Mouse (Mus musculus): ENCODE results near the gene Ckap2. TPM values are rescaled to one million over a fixed set of nuclear protein-coding genes. Genes with fewer than 3 reads are reported as not detected.

Ckap2 gene
- polyA plus RNA-seq, 1 experiment = 2.6 TPM

DNA sequence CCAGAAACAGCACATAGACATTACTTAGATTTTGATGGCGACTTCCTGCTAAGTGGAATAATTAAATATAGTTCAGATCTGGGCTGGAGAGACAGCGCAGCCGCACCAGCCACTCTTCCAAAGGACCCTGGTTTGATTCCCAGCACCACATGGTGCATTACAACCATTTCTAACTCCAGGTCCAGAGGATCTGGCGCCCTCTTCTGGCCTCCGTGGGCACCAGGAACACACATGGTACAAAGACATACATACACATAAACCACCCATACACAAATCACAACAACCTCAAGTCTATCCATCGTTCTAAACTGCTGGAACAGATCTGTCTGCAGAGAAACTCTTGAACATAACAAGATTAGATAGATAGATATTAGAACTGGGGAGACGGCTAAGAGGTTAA, 9.7 kb downstream of the Ckap2 start:
- 98% methylated on average over 7 of the region's 7 CpGs for WGBS
- Histone ChIP-seq H3K4me1 (ENCODE audit: control insufficient read depth, insufficient read depth, insufficient read length) (no peaks in the 10 kb centered on the region), H3K36me3 (ENCODE audit: control insufficient read depth, insufficient read depth, low read length) (no peaks in the 10 kb centered on the region), H3K4me3 (ENCODE audit: extremely low read depth, insufficient read depth, insufficient read length) (no peak overlapping the region), H3K27me3 (ENCODE audit: control insufficient read depth, insufficient read depth, low read length) (no peaks in the 10 kb centered on the region), H3K27ac (ENCODE audit: insufficient read depth, low read length) (no peak overlapping the region)
- DNase-seq (ENCODE audit: low read depth in 1 of 2, low spot score in 2 of 2) = no peak
- TF ChIP-seq POLR2A (IDR thresholded peaks at IDR 0.05; ENCODE audit: low read depth, low read length) (no peak), CTCF (IDR thresholded peaks at IDR 0.05; ENCODE audit: extremely low read depth, insufficient read depth, insufficient read length, insufficient replicate concordance) (no peak)

DNA sequence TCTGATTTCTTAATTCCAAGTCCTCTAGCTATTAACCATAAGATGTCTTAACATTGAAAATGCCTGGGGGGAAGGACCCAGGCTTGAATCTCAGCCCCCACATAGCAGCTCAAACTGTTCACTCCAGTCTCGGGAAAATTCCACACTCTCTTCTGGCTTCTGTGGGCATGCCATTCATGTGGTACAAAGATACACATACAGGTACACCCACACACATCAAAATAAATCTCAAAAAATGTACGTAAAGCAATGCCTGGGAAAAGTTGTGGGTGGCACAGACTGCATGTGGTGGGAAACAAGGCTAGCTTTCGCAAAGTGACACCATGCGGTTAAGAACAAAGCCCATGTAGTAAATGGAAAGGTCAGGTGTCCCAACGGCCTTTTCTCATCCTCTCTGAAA, 16.5 kb downstream of the Ckap2 start:
- Histone ChIP-seq H3K36me3 (ENCODE audit: control insufficient read depth, insufficient read depth, low read length) (no peaks in the 10 kb centered on the region), H3K4me1 (ENCODE audit: control insufficient read depth, insufficient read depth, insufficient read length) (0 out of 2 replicates have a peak, but pooled peaks cover 4% of the 10 kb centered on the region), H3K27me3 (ENCODE audit: control insufficient read depth, insufficient read depth, low read length) (no peaks in the 10 kb centered on the region), H3K4me3 (ENCODE audit: extremely low read depth, insufficient read depth, insufficient read length) (no peak overlapping the region), H3K27ac (ENCODE audit: insufficient read depth, low read length) (no peak overlapping the region)
- TF ChIP-seq POLR2A (IDR thresholded peaks at IDR 0.05; ENCODE audit: low read depth, low read length) (no peak), CTCF (IDR thresholded peaks at IDR 0.05; ENCODE audit: extremely low read depth, insufficient read depth, insufficient read length, insufficient replicate concordance) (no peak)
- WGBS = 92% methylated on average over 5 of the region's 5 CpGs
- DNase-seq (ENCODE audit: low read depth in 1 of 2, low spot score in 2 of 2) = no peak

DNA sequence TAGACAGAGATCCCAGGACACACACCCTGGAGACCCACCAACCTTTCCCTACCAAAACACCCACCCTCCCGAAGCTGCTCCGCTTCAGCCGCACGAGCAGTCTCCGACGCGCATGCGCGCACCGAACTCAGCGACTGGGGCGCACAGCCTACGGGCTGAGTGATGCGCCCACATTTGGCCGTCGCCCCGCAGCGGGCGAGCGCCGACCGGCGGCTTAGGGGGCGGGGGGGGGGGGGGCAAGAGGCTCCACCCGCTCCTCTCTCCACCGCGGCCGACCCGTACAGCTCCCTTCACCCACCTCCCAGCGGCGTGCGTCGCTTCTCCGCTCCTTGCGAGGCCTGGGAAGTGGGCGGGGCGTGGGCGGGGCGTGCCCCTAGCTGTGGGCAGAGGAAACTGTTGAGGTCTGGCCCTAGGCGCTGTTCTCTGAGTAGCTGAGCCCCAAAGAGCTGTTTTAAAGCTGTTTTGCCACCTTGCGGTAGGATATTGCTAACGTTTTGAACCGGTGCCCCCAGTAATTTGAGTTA, 19.5 kb downstream of the Ckap2 start, which contains the start of gene Nek3:
Nek3 (minus strand) TSS at position 356 of the 524 bp plus-strand sequence.
- Histone ChIP-seq H3K4me1 (ENCODE audit: control insufficient read depth, insufficient read depth, insufficient read length) (0 out of 2 replicates have a peak, but pooled peaks cover 4% of the 10 kb centered on the region), H3K36me3 (ENCODE audit: control insufficient read depth, insufficient read depth, low read length) (no peaks in the 10 kb centered on the region), H3K4me3 (ENCODE audit: extremely low read depth, insufficient read depth, insufficient read length) (peak within 1 kb of the TSS; percentile 64), H3K27ac (ENCODE audit: insufficient read depth, low read length) (peak within 1 kb of the TSS; percentile 43; the same call in 1 of the 2 replicates), H3K27me3 (ENCODE audit: control insufficient read depth, insufficient read depth, low read length) (no peaks in the 10 kb centered on the region)
- WGBS = under 1% methylated on average over 43 of the region's 43 CpGs
- DNase-seq (ENCODE audit: low read depth in 1 of 2, low spot score in 2 of 2) = peak; percentile 75 to 90
- peak; percentile 28; the same call in 1 of the 2 replicates for TF ChIP-seq CTCF (IDR thresholded peaks at IDR 0.05; ENCODE audit: extremely low read depth, insufficient read depth, insufficient read length, insufficient replicate concordance)
- TF ChIP-seq POLR2A (IDR thresholded peaks at IDR 0.05; ENCODE audit: low read depth, low read length) = no peak

DNA sequence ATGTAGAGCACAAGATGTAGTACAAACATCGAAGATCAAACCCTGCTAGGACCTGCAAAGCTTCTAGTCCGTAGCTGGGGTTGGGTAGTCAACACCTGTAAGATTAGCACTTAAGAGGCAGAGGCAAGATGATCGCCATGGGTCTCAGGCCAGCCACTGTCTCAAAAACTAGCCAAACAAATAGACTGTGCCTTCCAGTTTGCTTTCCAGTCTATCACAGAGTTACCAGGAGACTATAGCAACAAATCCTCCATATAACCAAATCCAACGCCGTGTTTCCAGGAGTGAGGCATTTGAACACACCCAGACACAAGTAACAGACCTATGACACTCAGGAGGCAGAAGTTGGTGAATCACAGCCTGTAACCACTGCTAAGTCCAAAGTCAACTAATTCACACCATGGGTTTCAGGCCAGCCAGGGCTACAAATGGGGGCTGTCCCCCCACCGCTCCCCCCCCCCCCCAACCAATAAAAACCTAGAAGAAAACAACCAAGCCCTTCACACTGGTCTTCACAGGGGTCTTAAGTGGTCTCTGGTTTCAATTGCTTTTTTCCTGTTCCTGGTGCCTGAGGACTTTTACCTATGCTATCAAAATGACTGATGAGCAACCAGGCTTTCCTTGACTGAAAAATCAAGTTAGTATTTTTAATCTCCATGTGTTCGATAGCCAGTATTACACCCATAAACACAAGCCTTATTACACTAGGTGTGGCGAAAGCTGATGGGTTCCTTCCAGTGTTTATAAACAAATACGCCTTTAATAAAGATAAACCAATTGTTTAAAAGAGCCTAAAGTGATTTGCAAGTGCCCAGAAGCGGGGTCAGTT, 20.2 kb downstream of the Ckap2 start:
- Histone ChIP-seq H3K27ac (ENCODE audit: insufficient read depth, low read length) (no peak overlapping the region), H3K36me3 (ENCODE audit: control insufficient read depth, insufficient read depth, low read length) (no peaks in the 10 kb centered on the region), H3K4me3 (ENCODE audit: extremely low read depth, insufficient read depth, insufficient read length) (peak overlapping the region; percentile 64), H3K27me3 (ENCODE audit: control insufficient read depth, insufficient read depth, low read length) (no peaks in the 10 kb centered on the region), H3K4me1 (ENCODE audit: control insufficient read depth, insufficient read depth, insufficient read length) (0 out of 2 replicates have a peak, but pooled peaks cover 4% of the 10 kb centered on the region)
- no peak for DNase-seq (ENCODE audit: low read depth in 1 of 2, low spot score in 2 of 2)
- TF ChIP-seq CTCF (IDR thresholded peaks at IDR 0.05; ENCODE audit: extremely low read depth, insufficient read depth, insufficient read length, insufficient replicate concordance) (no peak), POLR2A (IDR thresholded peaks at IDR 0.05; ENCODE audit: low read depth, low read length) (no peak)
- 49% methylated on average over 10 of the region's 10 CpGs for WGBS

DNA sequence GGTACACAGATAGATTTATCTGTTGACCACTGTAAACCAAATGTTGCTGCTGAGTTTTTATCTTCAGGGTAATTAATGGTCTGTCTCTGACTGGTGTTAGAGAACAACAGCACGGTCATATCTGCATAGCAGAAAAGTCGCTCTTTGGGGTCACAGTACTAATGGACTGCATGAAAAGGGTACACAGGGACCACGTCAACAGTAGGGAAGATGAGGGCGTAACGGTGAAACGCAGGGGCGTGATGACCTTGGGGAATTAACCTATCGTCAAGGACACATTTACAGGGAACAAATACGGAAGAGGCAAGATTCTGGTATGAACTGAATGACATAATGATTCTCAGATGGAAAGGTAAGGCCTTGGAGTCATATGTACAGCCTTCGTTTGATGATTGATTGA, 21.2 kb downstream of the Ckap2 start:
- Histone ChIP-seq H3K36me3 (ENCODE audit: control insufficient read depth, insufficient read depth, low read length) (no peaks in the 10 kb centered on the region), H3K27ac (ENCODE audit: insufficient read depth, low read length) (no peak overlapping the region), H3K4me3 (ENCODE audit: extremely low read depth, insufficient read depth, insufficient read length) (no peak overlapping the region), H3K4me1 (ENCODE audit: control insufficient read depth, insufficient read depth, insufficient read length) (0 out of 2 replicates have a peak, but pooled peaks cover 4% of the 10 kb centered on the region), H3K27me3 (ENCODE audit: control insufficient read depth, insufficient read depth, low read length) (no peaks in the 10 kb centered on the region)
- no peak for DNase-seq (ENCODE audit: low read depth in 1 of 2, low spot score in 2 of 2)
- 90% methylated on average over 10 of the region's 10 CpGs for WGBS
- TF ChIP-seq CTCF (IDR thresholded peaks at IDR 0.05; ENCODE audit: extremely low read depth, insufficient read depth, insufficient read length, insufficient replicate concordance) (no peak), POLR2A (IDR thresholded peaks at IDR 0.05; ENCODE audit: low read depth, low read length) (no peak)

DNA sequence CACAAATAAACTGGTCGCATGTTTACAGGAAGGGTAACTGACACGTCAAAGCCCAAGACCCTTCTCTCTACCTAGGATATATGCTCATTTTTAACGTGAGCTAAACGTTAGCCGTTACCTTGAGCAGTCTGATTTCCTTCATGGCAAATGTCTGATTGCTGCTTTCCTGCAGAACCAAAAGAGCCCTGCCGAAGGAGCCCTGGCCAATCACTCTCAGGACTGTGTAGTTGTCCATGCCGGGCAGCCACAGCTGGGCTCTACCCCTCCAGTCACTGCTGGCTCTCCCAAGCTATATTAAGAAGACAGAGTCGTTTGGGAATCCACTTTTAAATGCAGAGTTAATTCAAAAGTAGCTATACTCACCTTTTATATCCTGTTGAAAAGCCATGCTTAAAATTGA, 23.4 kb downstream of the Ckap2 start:
- no peak for TF ChIP-seq CTCF (IDR thresholded peaks at IDR 0.05; ENCODE audit: extremely low read depth, insufficient read depth, insufficient read length, insufficient replicate concordance)
- TF ChIP-seq POLR2A (IDR thresholded peaks at IDR 0.05; ENCODE audit: low read depth, low read length) = no peak
- no peak overlapping the region for H3K27ac ChIP-seq (ENCODE audit: insufficient read depth, low read length)
- WGBS = 92% methylated on average over 8 of the region's 8 CpGs
- H3K4me3 ChIP-seq (ENCODE audit: extremely low read depth, insufficient read depth, insufficient read length) = no peak overlapping the region
- H3K36me3 ChIP-seq (ENCODE audit: control insufficient read depth, insufficient read depth, low read length) = no peaks in the 10 kb centered on the region
- DNase-seq (ENCODE audit: low read depth in 1 of 2, low spot score in 2 of 2) = no peak
- no peaks in the 10 kb centered on the region for H3K27me3 ChIP-seq (ENCODE audit: control insufficient read depth, insufficient read depth, low read length)
- H3K4me1 ChIP-seq (ENCODE audit: control insufficient read depth, insufficient read depth, insufficient read length) = 0 out of 2 replicates have a peak, but pooled peaks cover 4% of the 10 kb centered on the region

DNA sequence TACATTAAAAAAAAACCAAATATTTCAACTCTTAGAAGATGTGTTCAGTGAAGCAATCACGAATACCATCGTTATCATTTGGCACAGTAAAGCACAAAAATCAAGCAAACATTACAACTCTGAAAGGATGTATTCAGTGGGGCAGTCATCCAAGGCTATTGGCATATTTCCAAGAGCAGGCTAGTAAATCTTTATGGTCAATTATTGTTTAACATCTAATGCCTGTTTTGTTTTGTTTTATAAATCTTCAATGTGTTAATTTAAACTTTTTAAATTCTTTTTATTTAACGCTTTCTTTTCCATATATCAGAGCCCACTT, 35.3 kb downstream of the Ckap2 start:
- Histone ChIP-seq H3K4me3 (ENCODE audit: extremely low read depth, insufficient read depth, insufficient read length) (no peak overlapping the region), H3K4me1 (ENCODE audit: control insufficient read depth, insufficient read depth, insufficient read length) (no peaks in the 10 kb centered on the region), H3K27ac (ENCODE audit: insufficient read depth, low read length) (no peak overlapping the region), H3K36me3 (ENCODE audit: control insufficient read depth, insufficient read depth, low read length) (peaks cover 4% of the 10 kb centered on the region; the same call in 1 of the 2 replicates), H3K27me3 (ENCODE audit: control insufficient read depth, insufficient read depth, low read length) (no peaks in the 10 kb centered on the region)
- no peak for DNase-seq (ENCODE audit: low read depth in 1 of 2, low spot score in 2 of 2)
- no peak for TF ChIP-seq CTCF (IDR thresholded peaks at IDR 0.05; ENCODE audit: extremely low read depth, insufficient read depth, insufficient read length, insufficient replicate concordance)
- TF ChIP-seq POLR2A (IDR thresholded peaks at IDR 0.05; ENCODE audit: low read depth, low read length) = no peak
- WGBS = 89% methylated on average over 3 of the region's 3 CpGs

Measured in spleen, adult 2 months (tissue).